Mouse (Mus musculus) activated CD4-positive, CD25-positive, alpha-beta regulatory T cell (primary cell): ENCODE data around the gene Wdr20rt. TPM values are rescaled to one million over a fixed set of nuclear protein-coding genes. Genes with fewer than 3 reads are reported as not detected.

Source experiments
- polyA plus RNA-seq, 2 experiments: library from polyadenylated mRNA; unstranded; fragments of 100-300 nt; shearing (Covaris generic); gene quantifications; one replicate each; pipeline ENCODE4 v1.2.1; 2017

Gene Wdr20rt
- not detected for polyA plus RNA-seq

DNA sequence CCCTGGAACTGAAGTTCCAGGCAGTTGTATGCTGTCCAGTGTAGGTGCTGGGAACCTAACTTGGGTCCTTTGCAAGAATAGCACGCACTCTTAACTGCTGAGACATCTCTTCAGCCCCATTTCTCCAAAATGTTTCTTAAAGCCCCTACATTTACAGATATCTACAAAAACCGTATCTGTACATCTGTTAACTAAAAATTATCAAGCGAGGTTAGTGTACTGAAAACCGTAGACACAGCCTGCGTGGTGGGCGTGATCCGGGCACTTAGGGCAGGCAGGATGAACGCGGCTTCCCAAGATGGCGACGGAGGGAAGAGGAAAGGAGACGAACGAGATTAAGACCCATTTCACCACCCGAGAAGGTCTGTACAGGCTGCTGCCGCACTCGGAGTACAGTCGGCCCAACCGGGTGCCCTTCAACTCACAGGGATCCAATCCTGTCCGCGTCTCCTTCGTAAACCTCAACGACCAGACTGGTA is at the start of gene Wdr20rt:
TSS of gene Wdr20rt (plus strand) at position 51 of the 479 bp plus-strand sequence.

Other genes starting within 250 kb of the Wdr20rt start
- gene Prpf39, start 189.2 kb upstream of the Wdr20rt start, polyA plus RNA-seq, result 10 to 100 TPM; 59.7 to 70.5 TPM
- gene Fkbp3, start 151.5 kb upstream of the Wdr20rt start, polyA plus RNA-seq, result 100 to 1,000 TPM; 234 to 275 TPM
- 10 to 100 TPM; 10.1 to 17.5 TPM for gene Fancm, start 149.9 kb upstream of the Wdr20rt start, polyA plus RNA-seq
- 1 to 10 TPM; 7.1 to 7.7 TPM for gene Mis18bp1, start 52.9 kb upstream of the Wdr20rt start, polyA plus RNA-seq